ENCODE assay signal across 8 mouse cellular contexts in the genomic region with DNA sequence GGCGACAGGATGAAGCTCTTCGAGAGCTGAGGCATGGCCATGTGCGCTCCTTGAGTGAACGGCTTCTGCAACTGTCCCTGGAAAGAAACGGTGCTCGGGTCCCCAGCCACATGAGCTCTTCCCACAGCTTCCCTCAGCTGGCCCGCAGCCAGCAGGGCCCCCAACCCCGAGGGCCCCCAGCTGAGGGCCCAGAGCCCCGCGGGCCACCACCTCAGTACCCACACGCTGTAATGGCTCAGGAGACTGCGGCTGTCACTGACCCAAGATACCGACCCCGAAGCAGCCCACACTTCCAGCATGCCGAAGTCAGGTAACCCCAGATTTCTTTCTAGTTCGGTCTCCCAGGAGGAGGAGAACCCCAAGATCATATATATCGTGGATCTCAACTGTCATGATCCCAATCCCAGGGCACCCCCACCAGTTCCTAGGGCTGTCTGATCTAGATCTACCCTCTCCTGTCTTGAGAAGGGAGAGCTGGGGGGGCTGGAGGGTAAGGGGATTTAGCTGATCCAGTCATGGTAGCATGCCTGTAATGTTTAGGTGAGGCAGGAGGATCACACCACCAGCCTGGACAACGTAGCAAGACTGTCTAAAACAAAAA. TPM values are rescaled to one million over a fixed set of nuclear protein-coding genes. Genes with fewer than 3 reads are reported as not detected.
DNase-seq lines count a peak whose midpoint lies in the region; ATAC-seq and TF ChIP-seq lines count a peak whose summit lies in the region.

No protein-coding gene starts in this region.

- intact Hi-C loops in heart, postnatal 25 days (cut with DNase I): no loop called here

- H3K27me3 ChIP-seq in E14TG2a.4 (ENCODE audit: insufficient read depth, low read length): no peaks in the 10 kb centered on the region
- no peaks in the 10 kb centered on the region for H3K27me3 ChIP-seq in heart, embryonic 16.5 days (ENCODE audit: control insufficient read depth, insufficient read depth, low read length)
- H3K27me3 ChIP-seq in liver, embryonic 16.5 days (ENCODE audit: control insufficient read depth, insufficient read depth, low read depth, low read length): peaks cover 36% of the 10 kb centered on the region

- DNase-seq in heart, adult 11 months: peak; percentile 91
- DNase-seq in heart, postnatal 25 days (ENCODE audit: low spot score): no peak
- no peak for DNase-seq in urinary bladder, postnatal 25 days (ENCODE audit: low spot score)
- DNase-seq in spleen, postnatal 36 days (ENCODE audit: low spot score in 2 of 2): no peak

- no peak for TF ChIP-seq CTCF in E14TG2a.4 (conservative IDR thresholded peaks at IDR 0.05; ENCODE audit: low read length)

- ATAC-seq in heart, embryonic 16.5 days (replicated peaks; ENCODE audit: extremely low read depth, insufficient read depth, low FRiP score): no peak
- no peak for ATAC-seq in liver, embryonic 16.5 days (ENCODE audit: low read depth)
- ATAC-seq in erythroid progenitor cell, adult 5-6 weeks (replicated peaks; ENCODE audit: low FRiP score, poor library complexity, severe bottlenecking): no peak

- H3K4me3 ChIP-seq in E14TG2a.4 (replicated peaks; ENCODE audit: low read length): peak overlapping the region; percentile 97
- peak overlapping the region; percentile 94 for H3K4me3 ChIP-seq in heart, embryonic 16.5 days (ENCODE audit: low read length)
- H3K4me3 ChIP-seq in liver, embryonic 16.5 days (ENCODE audit: low read depth, low read length): peak overlapping the region; percentile 0; the same call in 1 of the 2 replicates

- H3K4me2 ChIP-seq in heart, embryonic 16.5 days (ENCODE audit: low read depth, low read length): peak overlapping the region; percentile 96
- 0 out of 2 replicates have a peak overlapping the region, but pooled peaks have one; percentile 6 for H3K4me2 ChIP-seq in liver, embryonic 16.5 days (ENCODE audit: low read depth, low read length)

- H3K27ac ChIP-seq in heart, embryonic 16.5 days (ENCODE audit: low read length): peak overlapping the region; percentile 96
- H3K27ac ChIP-seq in liver, embryonic 16.5 days (ENCODE audit: low read length): no peak overlapping the region

- peak overlapping the region; percentile 100 for H3K9ac ChIP-seq in heart, embryonic 16.5 days (ENCODE audit: low read length)
- no peak overlapping the region for H3K9ac ChIP-seq in liver, embryonic 16.5 days (ENCODE audit: low read depth, low read length)

- H3K9me3 ChIP-seq in E14TG2a.4 (ENCODE audit: low read length): no peaks in the 10 kb centered on the region
- H3K9me3 ChIP-seq in heart, embryonic 16.5 days (replicated peaks; ENCODE audit: control insufficient read depth, low read length): no peaks in the 10 kb centered on the region
- no peaks in the 10 kb centered on the region for H3K9me3 ChIP-seq in liver, embryonic 16.5 days (replicated peaks; ENCODE audit: control insufficient read depth, low read length)

- peaks cover 58% of the 10 kb centered on the region for H3K36me3 ChIP-seq in E14TG2a.4 (ENCODE audit: insufficient read depth, low read length)
- peaks cover 41% of the 10 kb centered on the region for H3K36me3 ChIP-seq in heart, embryonic 16.5 days (ENCODE audit: control insufficient read depth, insufficient read depth)
- H3K36me3 ChIP-seq in liver, embryonic 16.5 days (ENCODE audit: control insufficient read depth, insufficient read depth): no peaks in the 10 kb centered on the region; the same call in none of the 2 replicates

- peaks cover 85% of the 10 kb centered on the region for H3K4me1 ChIP-seq in E14TG2a.4 (replicated peaks; ENCODE audit: low read depth, low read length)
- H3K4me1 ChIP-seq in heart, embryonic 16.5 days (ENCODE audit: control insufficient read depth, insufficient read depth, low read length): peaks cover 70% of the 10 kb centered on the region
- peaks cover 19% of the 10 kb centered on the region for H3K4me1 ChIP-seq in liver, embryonic 16.5 days (ENCODE audit: control insufficient read depth, low read depth, low read length)

- 33% methylated on average over 18 of the region's 18 CpGs for WGBS in heart, embryonic 16.5 days
- 49% methylated on average over 18 of the region's 18 CpGs for WGBS in liver, embryonic 16.5 days (ENCODE audit: insufficient replicate concordance)

RNA-seq across cellular contexts. Expression of gene Amotl2, which starts 4.2 kb away (rescaled TPM):
- 10 to 100 TPM; 56.4 to 59.5 TPM for total RNA-seq in heart, postnatal 25 days (2021)
- polyA plus RNA-seq in heart, embryonic 16.5 days (2015; fragmentation: Nextera tagmentation; extraction: Ambion mirVana): 38.6 and 43.4 TPM in 2 replicates
- polyA plus RNA-seq in liver, embryonic 16.5 days (2015; fragmentation: Nextera tagmentation; extraction: Ambion mirVana): 5.0 and 5.4 TPM in 2 replicates
- not detected in 2 replicates for total RNA-seq in erythroid progenitor cell, adult 5-6 weeks (2015; ENCODE audit: low replicate concordance)
- total RNA-seq in erythroid progenitor cell, adult 5-6 weeks (2017; ENCODE audit: low replicate concordance): 0.39 and 11.4 TPM in 2 replicates

Comparison
In these comparisons a context has a peak if more than half of its experiments do, and no peak if none do; other contexts are left out.
1. H3K4me3 ChIP-seq: peak in every context shown above with its lines; median percentile 97 in E14TG2a.4; 94 in heart, embryonic 16.5 days; 0 in liver, embryonic 16.5 days.
2. RNA of gene Amotl2, which starts 4.2 kb away (total RNA-seq): 56.4 to 59.5 TPM in heart, postnatal 25 days; 0.39 to 11.4 TPM in erythroid progenitor cell, adult 5-6 weeks; every median in the first group is over 4 times any median in the second.